Mouse (Mus musculus) cerebellum, postnatal 10 days (tissue): ENCODE data around the gene Dnah6.

ENCODE experiments used
- DNase-seq, 2 experiments: peaks; one replicate each; pipeline ENCODE4 v3.0.0; 2021; ENCODE audit warnings: mixed read lengths in 2 of 2

Gene Dnah6

DNA sequence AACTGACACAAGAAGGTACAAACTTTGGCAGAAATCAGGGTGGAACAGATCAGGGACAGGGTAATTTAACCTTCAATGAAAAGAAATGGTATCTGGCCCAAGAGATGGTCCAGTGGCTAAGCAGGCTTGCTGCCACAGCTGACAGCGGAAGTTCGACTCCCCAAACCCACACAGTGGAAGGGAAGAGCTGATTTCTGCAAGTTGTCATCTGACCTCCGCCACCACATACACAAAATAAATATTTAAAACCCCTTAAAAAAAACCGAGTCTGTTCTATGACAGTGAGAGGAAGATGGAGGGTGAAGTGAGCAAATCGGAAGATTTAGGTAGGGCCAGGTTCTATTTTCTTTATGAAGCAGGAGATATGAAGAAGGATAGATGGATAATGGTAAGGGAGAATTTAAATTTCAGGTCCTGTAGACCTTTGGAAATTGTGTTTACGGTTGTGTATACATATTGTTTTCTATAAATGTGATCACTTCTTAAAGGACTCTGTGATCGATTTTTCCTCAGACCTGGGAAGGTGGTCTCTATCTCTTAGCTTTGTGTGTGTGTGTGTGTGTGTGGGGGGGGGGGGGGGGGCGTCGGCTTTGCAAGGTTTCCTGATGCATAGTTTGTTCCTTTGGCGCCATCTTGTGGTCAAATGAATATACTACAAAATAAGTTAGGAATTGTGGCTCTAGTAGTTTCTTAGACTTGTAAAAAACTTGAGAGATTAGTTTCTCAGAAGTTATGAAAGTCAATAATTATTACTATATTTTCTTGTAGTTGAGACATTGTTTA is 6.1 kb upstream of the Dnah6 start:
- DNase-seq, result peak; percentile 40 to 76

GRCm38 (mm10) chr6:73222841-73223526 is 1.5 kb upstream of the Dnah6 start:
- DNase-seq, result peak; percentile 72 to 74

DNA sequence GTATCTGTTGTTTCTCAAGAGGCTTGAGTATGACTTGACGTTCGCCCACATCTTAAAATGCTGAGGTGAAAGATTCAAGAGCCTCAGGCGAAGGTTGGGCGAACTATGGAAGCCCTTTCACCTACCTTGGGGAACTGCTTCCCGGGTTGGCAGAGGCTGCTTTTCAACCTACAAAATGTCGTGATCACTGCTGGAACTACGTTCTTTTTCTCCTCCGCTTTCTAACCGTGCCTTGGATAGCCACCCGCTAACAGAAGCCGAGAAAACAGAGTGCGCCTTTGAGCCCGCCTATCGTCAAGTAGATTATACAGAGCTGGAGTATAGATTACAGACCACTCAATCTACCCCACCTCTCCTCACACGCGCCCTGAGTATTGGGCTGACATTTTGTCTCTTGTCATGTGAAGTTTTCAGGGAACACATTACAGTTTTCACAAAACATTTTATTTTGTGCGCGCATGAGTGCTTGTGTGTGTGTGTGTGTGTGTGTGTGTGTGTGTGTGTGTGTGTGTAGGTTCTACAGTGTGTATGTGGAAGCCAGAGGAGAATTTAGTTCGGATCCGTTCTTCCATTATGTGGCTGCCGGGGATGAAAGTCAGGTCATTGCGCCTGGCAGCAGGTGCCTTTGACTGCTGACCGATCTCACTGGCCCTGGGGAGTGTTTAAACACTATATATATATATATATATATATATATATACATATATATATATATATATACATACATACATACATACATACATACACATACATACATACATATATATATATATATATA is 696 bp upstream of the Dnah6 start:
- peak in 1 of 2 experiments; percentile 6 for DNase-seq

- DNase-seq, result no peak
Observed at GRCm38 (mm10) chr6:73211602-73212001, 9.8 kb downstream of the Dnah6 start.

GRCm38 (mm10) chr6:73211036-73211435 is 10.4 kb downstream of the Dnah6 start:
- no peak for DNase-seq

- DNase-seq, result no peak
Observed at GRCm38 (mm10) chr6:73210445-73210972, 10.9 kb downstream of the Dnah6 start.

GRCm38 (mm10) chr6:73209598-73209997 is 11.9 kb downstream of the Dnah6 start:
- no peak for DNase-seq

DNA sequence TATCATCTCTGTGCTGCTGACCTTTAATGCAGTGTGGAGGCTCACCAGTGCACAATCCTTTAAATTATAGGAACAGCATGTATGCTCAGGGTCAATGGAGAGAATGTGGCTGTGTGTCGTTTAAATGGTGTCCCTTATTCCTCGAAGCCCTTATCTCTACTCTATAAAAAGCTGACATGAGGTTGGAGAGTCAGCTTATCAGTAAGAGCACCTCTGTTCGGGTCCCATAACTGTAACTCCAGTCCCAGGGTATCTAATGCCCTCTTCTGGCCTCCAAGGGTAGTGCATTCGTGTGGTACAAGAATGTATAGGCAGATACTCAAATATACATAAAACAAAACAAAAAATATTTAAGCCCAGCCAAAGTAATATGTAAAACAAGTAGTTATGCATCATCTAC is 16.5 kb downstream of the Dnah6 start:
- DNase-seq, result peak; percentile 26 to 28

DNA sequence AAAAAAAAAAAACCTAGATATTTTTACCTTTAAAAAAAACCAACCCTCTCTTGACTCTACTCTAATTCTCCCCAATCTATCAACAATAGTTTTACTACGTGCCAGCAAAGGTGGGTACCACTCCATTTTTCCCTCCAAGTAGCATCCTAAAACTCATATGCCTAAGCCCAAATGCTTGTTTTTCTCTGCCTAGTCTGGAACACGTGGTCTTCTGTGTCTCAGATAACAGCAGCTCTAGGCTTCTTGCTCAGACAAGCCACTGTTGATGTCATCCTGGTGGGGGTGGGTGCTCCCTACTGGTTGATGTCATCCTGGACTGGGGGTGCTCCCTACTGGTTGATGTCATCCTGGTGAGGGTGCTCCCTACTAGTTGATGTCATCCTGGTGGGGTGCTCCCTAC is 17.7 kb downstream of the Dnah6 start:
- DNase-seq, result no peak

DNA sequence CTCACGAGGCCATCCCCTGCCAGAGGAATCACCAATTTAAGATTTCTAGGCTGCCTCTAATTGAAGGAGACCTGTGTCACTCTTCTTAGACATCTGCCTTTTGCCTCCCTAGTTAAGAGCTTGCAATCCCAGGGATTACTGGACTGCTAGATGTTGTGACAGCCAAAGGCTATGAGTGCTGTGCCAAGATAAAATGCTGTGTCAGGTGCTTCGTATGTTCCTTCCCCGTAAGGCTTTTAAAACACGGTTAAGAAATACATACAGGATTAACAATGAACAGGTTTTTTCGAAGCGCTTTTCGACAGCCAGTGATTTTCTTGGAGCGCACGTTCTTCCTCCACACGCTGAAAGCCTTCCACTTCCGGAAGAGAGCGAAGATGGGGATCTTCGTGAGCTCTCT is 26.2 kb downstream of the Dnah6 start:
- DNase-seq, result no peak

DNA sequence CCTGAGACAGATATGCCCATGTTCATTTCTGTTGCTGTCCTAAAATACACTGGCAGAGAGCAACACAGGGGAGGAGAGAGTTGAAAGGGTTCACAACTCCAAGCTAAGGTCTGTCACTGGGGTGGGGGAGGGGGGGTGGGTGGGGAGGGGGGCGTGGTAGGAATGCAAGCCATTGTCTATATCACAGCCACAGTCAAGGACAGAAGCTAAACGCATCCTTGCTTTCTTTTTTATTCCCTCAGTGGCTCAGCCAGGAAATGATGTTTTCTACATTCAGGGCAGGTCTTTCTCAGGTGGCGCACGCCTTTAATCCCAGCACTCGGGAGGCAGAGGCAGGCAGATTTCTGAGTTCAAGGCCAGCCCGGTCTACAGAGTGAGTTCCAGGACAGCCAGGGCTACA is 30.7 kb downstream of the Dnah6 start:
- DNase-seq, result no peak

- no peak for DNase-seq
Observed at GRCm38 (mm10) chr6:73184276-73184675, 37.2 kb downstream of the Dnah6 start.

DNA sequence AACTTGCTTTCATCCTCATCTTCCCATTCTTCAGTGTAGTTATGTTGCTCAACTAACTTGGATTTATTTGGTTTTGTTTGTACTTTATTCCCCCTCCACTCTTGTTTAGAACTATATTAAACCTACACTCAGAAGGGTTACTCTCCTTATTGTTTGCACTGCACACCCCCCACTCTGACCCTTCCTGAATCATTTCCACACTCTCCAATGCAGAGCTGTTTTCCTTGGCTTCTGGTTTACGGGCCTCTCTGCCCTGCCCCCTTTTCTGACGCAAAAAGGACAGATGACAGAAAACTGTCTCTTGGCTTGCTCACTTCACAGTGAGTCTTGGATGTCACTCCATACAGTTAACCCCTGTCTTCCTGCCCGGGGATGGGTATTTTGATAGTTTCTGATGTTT is 38.5 kb downstream of the Dnah6 start:
- DNase-seq, result no peak

DNA sequence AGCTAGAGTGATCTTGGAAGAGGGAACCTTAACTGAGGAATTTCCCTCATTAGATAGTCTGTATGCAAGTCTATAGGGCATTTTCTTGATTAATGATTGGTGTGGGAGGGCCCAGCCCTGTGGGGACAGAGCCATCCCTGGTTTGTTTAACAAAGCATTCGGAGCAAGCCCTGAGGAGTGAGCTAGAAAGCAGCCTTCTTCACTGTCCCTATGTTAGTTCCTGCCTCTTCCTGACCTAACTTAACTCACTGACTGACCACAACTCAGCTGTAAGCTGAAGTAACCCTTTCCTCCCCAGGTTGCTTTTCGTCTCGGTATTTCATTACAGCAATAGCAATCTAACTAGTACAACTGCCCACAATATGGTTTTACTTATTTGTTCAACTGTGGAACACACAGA is 39.0 kb downstream of the Dnah6 start:
- no peak for DNase-seq

GRCm38 (mm10) chr6:73182006-73182405 is 39.4 kb downstream of the Dnah6 start:
- no peak for DNase-seq

DNA sequence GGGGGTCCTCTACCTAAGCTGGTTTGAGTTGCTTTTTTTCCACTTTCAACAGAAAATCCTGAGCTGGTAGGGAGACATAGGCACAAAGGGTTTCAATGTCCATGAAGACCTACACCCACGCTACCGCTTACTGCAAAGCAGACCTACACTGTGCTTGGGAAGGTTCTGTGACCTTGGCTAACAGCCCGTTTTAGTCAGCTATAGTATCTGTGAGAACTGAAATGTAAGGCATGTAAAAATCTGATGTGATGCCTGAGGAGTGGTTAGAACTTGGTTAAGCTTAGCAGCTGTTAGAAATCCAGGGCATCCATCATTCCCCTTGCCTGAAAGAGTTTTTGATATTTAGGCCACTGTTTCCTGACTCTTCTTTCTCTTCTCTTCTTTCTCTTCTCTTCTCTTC is 46.3 kb downstream of the Dnah6 start:
- DNase-seq, result no peak

DNA sequence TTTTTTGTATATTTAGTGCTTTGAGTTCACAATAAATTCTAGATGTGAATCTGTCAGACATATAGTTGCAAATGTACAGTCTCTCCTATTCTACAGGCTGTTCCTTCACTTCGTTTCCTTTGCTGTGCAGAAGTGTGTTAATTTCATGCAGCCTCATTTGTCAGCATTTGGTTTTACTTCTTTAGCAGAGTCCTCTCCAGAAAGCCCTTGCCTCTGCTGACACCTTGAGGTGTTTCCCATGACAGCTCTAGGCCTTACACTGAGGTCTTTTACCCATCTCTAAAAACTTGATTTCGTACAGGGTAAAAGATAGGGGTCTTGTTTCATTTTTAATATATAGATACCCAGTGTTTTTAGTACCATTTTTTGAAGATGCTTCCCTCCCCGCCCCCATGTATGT is 54.2 kb downstream of the Dnah6 start:
- DNase-seq, result no peak

DNA sequence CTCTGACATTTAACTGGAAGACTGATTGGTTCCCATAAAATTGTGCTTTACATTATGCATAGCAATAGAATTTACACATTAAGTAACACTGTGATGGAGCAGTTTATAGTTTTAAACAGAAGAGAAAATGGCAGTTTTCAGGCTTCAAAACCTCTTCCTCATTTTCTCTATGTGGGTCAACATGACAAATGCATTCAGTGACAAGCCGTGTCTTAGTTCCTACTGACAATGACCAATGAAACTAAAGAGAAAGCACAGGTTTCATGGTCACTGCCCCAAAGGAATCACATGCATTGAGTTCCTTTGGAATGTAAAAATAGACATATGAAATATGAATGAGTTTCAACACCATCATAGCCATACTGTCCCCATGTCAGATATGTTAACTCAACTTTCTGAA is 58.5 kb downstream of the Dnah6 start:
- DNase-seq, result no peak

- no peak for DNase-seq
Observed at GRCm38 (mm10) chr6:73161338-73161737, 60.1 kb downstream of the Dnah6 start.

- DNase-seq, result no peak
Observed at GRCm38 (mm10) chr6:73155455-73155854, 66.0 kb downstream of the Dnah6 start.

GRCm38 (mm10) chr6:73153675-73154074 is 67.8 kb downstream of the Dnah6 start:
- DNase-seq, result peak; percentile 94 to 97

DNA sequence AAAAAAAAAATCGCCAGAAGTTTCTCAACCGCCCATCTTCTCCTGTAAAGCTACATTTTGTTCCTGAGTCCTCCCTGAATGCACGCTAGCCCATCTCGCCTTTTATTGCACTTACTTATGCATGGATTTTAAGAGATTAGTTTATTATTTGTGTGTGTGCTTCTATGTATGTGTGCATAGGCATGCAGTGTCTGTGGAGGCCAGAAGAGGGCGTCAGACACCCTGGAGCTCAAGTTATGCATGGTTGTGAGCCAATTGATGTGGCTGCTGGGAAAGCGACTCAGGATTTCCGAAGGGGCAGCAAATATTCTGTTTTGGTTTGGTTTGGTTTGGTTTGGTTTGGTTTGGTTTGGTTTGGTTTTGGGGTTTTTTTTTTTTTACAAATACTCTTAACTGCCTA is 78.0 kb downstream of the Dnah6 start:
- DNase-seq, result no peak

DNA sequence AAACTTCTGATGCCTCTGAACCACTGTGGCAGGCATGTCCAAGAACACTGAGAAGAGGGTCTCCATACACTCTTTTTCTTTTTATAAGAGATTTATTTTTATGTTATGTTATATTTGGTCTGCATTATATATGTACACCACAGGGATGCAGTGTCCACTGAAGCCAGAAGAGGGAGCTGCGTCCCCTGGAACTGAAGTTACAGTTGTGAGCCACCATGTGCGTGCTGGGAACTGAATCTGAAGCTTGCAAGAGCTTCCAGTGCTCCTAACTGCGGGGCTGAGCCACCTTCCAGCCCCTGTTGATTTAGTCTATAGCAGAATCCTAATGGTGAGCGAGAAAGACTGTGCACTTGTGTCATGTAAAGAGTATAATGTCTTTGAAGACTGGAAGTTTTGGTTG is 78.7 kb downstream of the Dnah6 start:
- DNase-seq, result no peak
